ENCODE assay signal across 16 mouse cellular contexts in the genomic region with DNA sequence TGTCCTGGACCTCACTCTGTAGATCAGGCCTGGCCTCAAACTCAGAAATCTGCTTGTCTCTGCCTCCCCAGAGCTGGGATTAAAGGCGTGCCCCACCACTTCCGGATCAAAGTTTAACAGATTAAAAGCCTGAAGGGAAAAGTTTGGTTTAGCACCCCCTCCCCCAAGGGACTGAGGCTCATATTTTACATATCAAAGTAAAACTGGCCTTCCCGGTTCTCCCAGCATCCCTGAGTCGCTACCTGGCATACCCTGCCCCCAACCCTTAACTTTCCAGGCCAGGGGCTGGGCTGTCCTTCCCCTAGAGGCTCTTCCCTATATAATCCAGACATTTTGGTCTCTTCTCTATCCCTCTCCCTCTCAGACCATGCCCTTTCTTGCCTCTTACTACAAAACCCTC. TPM values are rescaled to one million over a fixed set of nuclear protein-coding genes. Genes with fewer than 3 reads are reported as not detected.
"Had no signal": no experiment of that assay in that cellular context is flagged by ENCODE, and none has a peak within 500 bp of the region (broad histone marks: within the 10 kb centered on the region; RNA-seq: fewer than 3 reads in every experiment).

No protein-coding gene starts in this region.

- DNase-seq: liver, postnatal 0 days; lung, adult 2 months; lung, postnatal 14 days; lung, postnatal 36 days; midbrain, embryonic 14.5 days; retina, postnatal 1 day; right cerebral cortex, adult 18-20 months; right cerebral cortex, postnatal 25 days; right cerebral cortex, postnatal 4 days; spleen, adult 18-20 months; thymus, adult 2 months; thymus, postnatal 25 days; thymus, postnatal 4 days had no signal

- ATAC-seq: liver, postnatal 0 days; lung, postnatal 0 days; midbrain, embryonic 16.5 days had no signal

RNA-seq across cellular contexts. Expression of a gene that starts 48.5 kb away (rescaled TPM):
- total RNA-seq: megakaryocyte progenitor cell, adult 5-6 weeks had no signal
